Comparison of ENCODE assay signal across 8 mouse cellular contexts in the genomic region with DNA sequence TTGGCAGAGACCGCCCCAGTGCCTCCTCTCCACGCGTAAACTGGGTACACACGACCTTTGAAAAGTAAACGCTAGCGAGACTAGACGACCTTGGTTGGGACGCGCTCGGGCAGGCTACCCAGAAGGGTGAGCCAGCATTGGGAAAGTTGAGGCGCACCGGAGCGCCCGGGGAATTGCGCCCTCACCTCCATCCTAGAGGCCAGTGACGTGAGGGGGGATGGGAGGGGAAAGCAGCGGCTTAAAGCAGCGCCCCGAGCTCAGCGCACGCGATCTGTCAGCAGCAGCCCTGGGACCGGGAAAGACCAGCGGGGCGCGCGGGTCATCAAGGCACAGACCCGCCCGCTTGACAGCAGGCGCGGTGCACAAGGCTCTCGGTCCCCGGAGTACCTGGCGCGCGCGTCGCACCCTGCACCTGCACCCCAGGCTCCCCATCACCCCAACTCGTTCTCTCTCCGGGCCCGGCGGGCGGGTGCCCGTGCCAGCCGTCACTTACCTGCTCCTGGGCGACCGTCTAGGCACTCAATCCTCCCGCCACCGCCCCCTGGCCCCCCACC. TPM values are rescaled to one million over a fixed set of nuclear protein-coding genes. Genes with fewer than 3 reads are reported as not detected.
DNase-seq lines count a peak whose midpoint lies in the region; ATAC-seq and TF ChIP-seq lines count a peak whose summit lies in the region.

No protein-coding gene starts in this region.

- no peak overlapping the region for H3K27ac ChIP-seq in bone marrow macrophage, adult 2 months (ENCODE audit: insufficient read depth, low read depth, low read length)
- peak overlapping the region; percentile 75 for H3K27ac ChIP-seq in intestine, postnatal 0 days (ENCODE audit: low read depth, low read length)
- H3K27ac ChIP-seq in liver, embryonic 16.5 days (ENCODE audit: low read length): peak overlapping the region; percentile 63
- peak overlapping the region; percentile 85 for H3K27ac ChIP-seq in neural tube, embryonic 13.5 days (replicated peaks)

- H3K4me1 ChIP-seq in bone marrow macrophage, adult 2 months (ENCODE audit: control insufficient read depth, insufficient read depth, low read length): peaks cover 21% of the 10 kb centered on the region
- H3K4me1 ChIP-seq in intestine, postnatal 0 days (replicated peaks; ENCODE audit: control insufficient read depth, insufficient read depth, low read length): no peaks in the 10 kb centered on the region
- H3K4me1 ChIP-seq in liver, embryonic 16.5 days (ENCODE audit: control insufficient read depth, low read depth, low read length): peaks cover 7% of the 10 kb centered on the region
- peaks cover 19% of the 10 kb centered on the region for H3K4me1 ChIP-seq in neural tube, embryonic 13.5 days (replicated peaks)

- TF ChIP-seq POLR2A in bone marrow macrophage, adult 2 months (IDR thresholded peaks at IDR 0.05; ENCODE audit: borderline replicate concordance, low read depth, low read length): no peak

- peak; percentile 54 for DNase-seq in right cerebral cortex, postnatal 14 days
- no peak for DNase-seq in right cerebral cortex, adult 2 months (ENCODE audit: low spot score in 2 of 2)
- peak; percentile 53 for DNase-seq in gastrocnemius, adult 18-20 months (ENCODE audit: low spot score)
- DNase-seq in thymus, postnatal 4 days: no peak

- peak overlapping the region; percentile 66 for H3K9ac ChIP-seq in intestine, postnatal 0 days (ENCODE audit: low read depth, low read length)
- H3K9ac ChIP-seq in liver, embryonic 16.5 days (ENCODE audit: low read depth, low read length): peak overlapping the region; percentile 61
- H3K9ac ChIP-seq in neural tube, embryonic 13.5 days: peak overlapping the region; percentile 83

- peak overlapping the region; percentile 82 for H3K4me3 ChIP-seq in bone marrow macrophage, adult 2 months (ENCODE audit: insufficient read depth, low read length)
- peak overlapping the region; percentile 54 for H3K4me3 ChIP-seq in intestine, postnatal 0 days (ENCODE audit: low read depth, low read length)
- peak overlapping the region; percentile 68 for H3K4me3 ChIP-seq in liver, embryonic 16.5 days (ENCODE audit: low read depth, low read length)
- peak overlapping the region; percentile 80 for H3K4me3 ChIP-seq in neural tube, embryonic 13.5 days

- ATAC-seq in intestine, postnatal 0 days: peak; percentile 28
- ATAC-seq in liver, embryonic 16.5 days (ENCODE audit: low read depth): peak; percentile 40
- peak; percentile 73 for ATAC-seq in neural tube, embryonic 13.5 days (ENCODE audit: low read depth)

- H3K36me3 ChIP-seq in intestine, postnatal 0 days (ENCODE audit: control insufficient read depth, insufficient read depth): no peaks in the 10 kb centered on the region; the same call in 1 of the 2 replicates
- no peaks in the 10 kb centered on the region; the same call in 1 of the 2 replicates for H3K36me3 ChIP-seq in liver, embryonic 16.5 days (ENCODE audit: control insufficient read depth, insufficient read depth)
- no peaks in the 10 kb centered on the region for H3K36me3 ChIP-seq in neural tube, embryonic 13.5 days

- no peaks in the 10 kb centered on the region for H3K9me3 ChIP-seq in intestine, postnatal 0 days (ENCODE audit: control insufficient read depth)
- no peaks in the 10 kb centered on the region for H3K9me3 ChIP-seq in liver, embryonic 16.5 days (replicated peaks; ENCODE audit: control insufficient read depth, low read length)
- H3K9me3 ChIP-seq in neural tube, embryonic 13.5 days: no peaks in the 10 kb centered on the region

- peak overlapping the region; percentile 92 for H3K4me2 ChIP-seq in intestine, postnatal 0 days (replicated peaks; ENCODE audit: low read depth)
- H3K4me2 ChIP-seq in liver, embryonic 16.5 days (ENCODE audit: low read depth, low read length): peak overlapping the region; percentile 91
- H3K4me2 ChIP-seq in neural tube, embryonic 13.5 days: peak overlapping the region; percentile 100

- no peaks in the 10 kb centered on the region for H3K27me3 ChIP-seq in intestine, postnatal 0 days (replicated peaks; ENCODE audit: control insufficient read depth, insufficient read depth, low read length)
- no peaks in the 10 kb centered on the region for H3K27me3 ChIP-seq in liver, embryonic 16.5 days (ENCODE audit: control insufficient read depth, insufficient read depth, low read depth, low read length)
- H3K27me3 ChIP-seq in neural tube, embryonic 13.5 days: peaks cover 9% of the 10 kb centered on the region; the same call in 1 of the 2 replicates

- no peak for TF ChIP-seq CTCF in bone marrow macrophage, adult 2 months (IDR thresholded peaks at IDR 0.05; ENCODE audit: low read depth, low read length)
- no peak for TF ChIP-seq CTCF in intestine, postnatal 0 days (IDR thresholded peaks at IDR 0.05; ENCODE audit: low read depth)

- WGBS in intestine, postnatal 0 days: under 1% methylated on average over 34 of the region's 49 CpGs
- under 1% methylated on average over 49 of the region's 49 CpGs for WGBS in liver, embryonic 16.5 days (ENCODE audit: insufficient replicate concordance)
- WGBS in neural tube, embryonic 13.5 days: under 1% methylated on average over 42 of the region's 49 CpGs

RNA-seq across cellular contexts. Expression of a gene that starts 0.4 kb away (rescaled TPM):
- polyA plus RNA-seq in bone marrow macrophage, adult 2 months (2012; ENCODE audit: insufficient read depth, insufficient read length, missing spikeins): 5.6 and 6.9 TPM in 2 replicates
- total RNA-seq in gastrocnemius, adult 18-20 months (2021): 10 to 100 TPM; 54.5 to 82.7 TPM
- 12.3 and 12.4 TPM in 2 replicates for polyA plus RNA-seq in intestine, postnatal 0 days (2015; fragmentation: Nextera tagmentation; extraction: Ambion mirVana)
- polyA plus RNA-seq in liver, embryonic 16.5 days (2015; fragmentation: Nextera tagmentation; extraction: Ambion mirVana): 7.7 and 9.5 TPM in 2 replicates
- 25.7 and 25.9 TPM in 2 replicates for polyA plus RNA-seq in neural tube, embryonic 13.5 days (2015; fragmentation: Nextera tagmentation; extraction: Ambion mirVana)

Comparison
In these comparisons a context has a peak if more than half of its experiments do, and no peak if none do; other contexts are left out.
1. DNase-seq: peak in right cerebral cortex, postnatal 14 days (single experiment) and gastrocnemius, adult 18-20 months (single experiment); none in right cerebral cortex, adult 2 months (0 of 2) and thymus, postnatal 4 days (single experiment).
2. Peak in every context shown above with its lines, with median percentiles within 50 percentile points of each other: H3K4me3 ChIP-seq, ATAC-seq, H3K4me2 ChIP-seq and H3K9ac ChIP-seq.